Mouse (Mus musculus) v-Abl transformed pro-B cells (cell line): ENCODE measurements at regions not wholly inside any gene's neighbourhood (a gene's known extent, or its start where the extent isn't known, plus 50 kb on each side); places are given as distances from the start of the nearest gene placed in this dataset.

Source experiments
- in situ Hi-C, 2 experiments: fragments of 400-800 bp; cut with MboI; formaldehyde crosslinking; loops; one replicate each; pipeline ENCODE4 v1.15.1; 2025; ENCODE audit not compliant: unreplicated experiment in 2 of 2

DNA sequence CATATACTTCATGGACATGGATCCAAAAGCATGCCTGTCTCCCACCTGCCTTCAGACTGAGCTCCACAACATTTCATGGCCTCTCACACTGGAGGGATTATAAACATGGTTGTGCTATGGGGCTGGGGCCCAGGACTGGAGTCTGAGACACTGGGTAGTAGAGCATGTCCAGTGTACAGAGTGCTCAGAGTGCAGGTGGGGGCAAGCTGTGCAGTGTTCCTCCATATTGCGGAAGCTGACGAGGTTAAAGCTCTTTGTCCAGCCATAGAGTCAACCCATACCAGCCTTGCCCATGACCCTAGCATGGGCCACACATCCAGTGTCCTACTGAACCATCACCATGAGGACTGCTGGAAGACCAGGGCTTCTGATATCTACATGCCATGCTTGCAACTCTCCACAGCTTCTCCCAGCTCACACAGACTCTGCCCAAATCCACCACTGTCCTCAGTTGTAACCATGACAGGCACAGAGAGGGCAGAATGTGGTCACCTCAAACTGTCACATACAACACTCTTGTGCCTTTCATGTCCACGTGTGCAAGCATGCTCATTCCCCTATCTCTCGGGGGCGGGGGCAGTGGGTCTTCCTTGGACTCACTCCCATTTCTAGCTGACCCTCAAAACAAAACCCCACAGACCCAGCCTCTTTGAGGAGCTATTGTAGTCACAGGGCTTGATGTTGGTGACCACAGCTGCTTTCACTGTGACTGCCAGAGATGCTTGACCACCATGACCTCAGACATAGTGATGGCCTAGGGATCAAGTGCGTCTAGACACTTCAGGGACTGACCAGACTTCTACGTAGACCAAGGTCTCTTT lies 55.9 kb downstream of the Tmem121 start:
- in situ Hi-C loops: no loop called here

DNA sequence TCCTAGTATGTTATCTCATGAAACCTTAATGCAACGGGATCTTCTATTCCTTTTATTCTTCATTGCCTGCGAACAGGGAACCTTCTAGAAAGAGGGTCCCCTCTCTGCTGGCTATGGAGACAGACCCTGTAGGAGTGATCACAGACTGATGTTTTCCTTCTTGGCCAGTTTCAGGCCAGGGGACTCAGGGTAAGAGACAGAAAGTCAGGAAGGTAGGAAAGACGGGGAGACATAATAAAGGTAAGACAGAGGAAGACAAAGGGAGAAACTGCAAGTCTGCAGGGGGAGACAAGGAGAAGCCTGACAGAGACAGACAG lies 56.4 kb downstream of the Tmem121 start:
- in situ Hi-C loops: no loop called here

DNA sequence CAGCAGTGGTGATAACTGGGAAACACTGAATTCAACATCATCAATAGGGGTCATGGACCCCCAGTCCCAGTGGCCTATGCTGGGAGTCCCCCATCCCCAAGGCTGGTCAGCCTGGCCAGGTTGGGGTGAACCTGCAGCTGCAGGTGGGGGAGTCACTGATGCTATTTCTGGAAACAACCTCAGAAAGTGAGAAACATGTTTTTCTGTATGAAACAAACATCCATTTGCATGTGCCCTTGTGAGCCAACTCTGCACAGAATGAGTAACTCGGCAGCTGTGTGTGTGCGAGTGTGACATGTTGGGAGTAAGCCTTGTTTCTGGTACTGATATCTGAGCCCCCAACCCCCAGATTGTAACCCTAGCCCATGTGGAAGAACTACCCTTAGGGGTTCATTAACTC lies 59.0 kb downstream of the Tmem121 start:
- in situ Hi-C loops: no loop called here

DNA sequence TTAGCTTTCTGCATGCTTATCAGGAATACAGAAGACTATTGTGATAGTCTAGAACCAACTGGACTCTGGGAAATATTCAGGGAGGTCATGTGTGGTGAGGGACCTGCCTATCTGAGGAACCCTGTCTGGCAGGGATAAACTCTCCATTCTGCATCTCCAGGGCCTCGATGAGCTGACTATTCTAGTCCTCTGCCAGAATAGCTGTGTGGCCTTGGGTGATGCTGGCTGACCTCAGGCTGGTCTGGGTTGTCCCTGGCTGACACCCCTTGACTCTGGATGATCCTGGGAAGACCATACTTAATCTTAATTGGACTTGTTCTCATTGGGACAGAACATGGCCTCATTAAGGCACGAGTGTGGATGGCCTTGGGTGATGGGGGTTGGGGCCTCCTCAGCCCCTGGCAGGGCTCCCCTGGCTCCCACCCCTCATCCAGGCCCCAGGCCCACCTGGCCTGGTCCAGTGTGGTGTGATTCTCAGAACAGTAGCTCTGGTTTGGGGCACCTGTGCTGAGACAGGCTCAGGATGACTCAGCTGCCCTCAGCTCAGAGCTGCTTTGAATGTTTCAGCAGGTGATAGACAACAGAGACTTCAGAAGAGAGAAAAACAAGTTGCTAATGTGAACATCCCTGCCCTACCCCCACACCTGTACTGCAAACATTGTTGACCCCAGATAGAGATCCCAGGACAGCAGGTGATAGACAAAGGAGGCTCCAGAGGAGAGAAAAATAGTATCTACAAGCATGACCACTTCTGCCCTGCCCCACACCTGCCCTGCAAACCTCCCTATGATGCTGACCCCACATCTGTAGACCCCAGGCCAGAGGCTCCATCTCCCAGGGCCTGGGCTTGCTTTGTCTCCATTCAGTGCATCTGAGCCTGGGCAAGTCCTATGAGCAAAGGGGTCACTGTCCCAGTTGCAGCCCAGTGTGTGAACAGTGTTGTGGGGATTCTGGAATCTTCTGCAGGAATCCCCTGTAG lies 68.0 kb downstream of the Tmem121 start:
- in situ Hi-C loops: loop anchor here (5.0 kb wide), 2 partner anchors 34 to 39 kb away; no protein-coding TSS in a partner anchor

DNA sequence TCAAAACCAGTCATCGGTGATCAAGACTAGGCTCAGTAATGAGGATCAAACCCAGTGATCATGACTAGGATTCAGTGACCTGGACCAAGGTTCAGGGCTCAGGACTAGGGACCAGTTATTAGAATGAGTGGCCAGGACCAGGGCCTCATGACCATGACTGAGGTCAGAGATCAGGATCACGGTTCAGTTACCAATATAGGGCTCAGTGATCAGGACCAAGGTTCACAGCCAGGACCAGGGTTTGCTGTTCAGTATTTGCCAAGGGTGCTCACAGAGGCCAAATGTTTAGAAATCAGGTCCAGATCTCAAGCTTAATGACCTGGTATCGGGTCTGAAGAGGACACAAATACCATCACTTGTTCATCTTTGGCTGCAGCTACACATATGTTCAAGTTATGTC lies 69.6 kb downstream of the Tmem121 start:
- in situ Hi-C loops: no loop called here

DNA sequence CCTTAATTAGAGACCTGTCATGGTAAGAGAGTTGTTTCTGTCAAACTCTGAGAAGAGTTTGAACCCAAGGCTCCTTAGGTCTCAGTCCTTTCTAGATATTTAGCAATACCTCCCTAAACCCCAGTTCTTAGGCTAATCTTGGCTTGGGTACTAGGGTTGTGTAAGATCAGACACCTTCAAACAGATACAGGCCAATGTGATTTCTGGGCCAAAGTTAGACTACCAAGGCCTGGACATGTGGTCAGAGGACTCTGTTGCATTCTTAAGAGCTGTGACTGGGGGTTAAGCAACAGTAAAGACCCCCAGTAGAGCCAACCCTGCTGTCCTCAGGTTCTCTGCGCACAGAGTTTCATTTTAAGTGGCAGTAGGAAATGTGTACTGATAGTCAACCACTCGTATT lies 70.9 kb downstream of the Tmem121 start:
- in situ Hi-C loops: no loop called here

DNA sequence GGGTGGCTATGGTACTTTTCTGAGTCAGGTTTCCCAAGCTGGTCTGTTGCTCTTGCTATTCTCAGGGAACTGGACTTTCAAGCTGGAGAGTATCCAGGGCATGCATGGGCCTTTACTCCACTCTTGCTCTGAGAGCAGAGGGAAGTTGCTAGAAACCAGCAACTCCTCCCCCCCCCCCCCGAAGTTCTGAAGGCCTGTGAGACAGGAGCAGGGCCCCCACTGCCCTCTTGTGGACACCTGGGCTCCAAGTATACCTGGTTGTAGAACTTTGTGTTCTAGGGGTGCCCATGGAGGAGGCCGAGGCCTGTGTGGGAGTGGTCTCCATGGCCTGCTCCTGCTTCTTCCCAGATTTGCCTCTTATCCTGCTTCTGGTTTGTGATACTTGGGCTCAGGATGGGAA lies 71.5 kb downstream of the Tmem121 start:
- in situ Hi-C loops: no loop called here

DNA sequence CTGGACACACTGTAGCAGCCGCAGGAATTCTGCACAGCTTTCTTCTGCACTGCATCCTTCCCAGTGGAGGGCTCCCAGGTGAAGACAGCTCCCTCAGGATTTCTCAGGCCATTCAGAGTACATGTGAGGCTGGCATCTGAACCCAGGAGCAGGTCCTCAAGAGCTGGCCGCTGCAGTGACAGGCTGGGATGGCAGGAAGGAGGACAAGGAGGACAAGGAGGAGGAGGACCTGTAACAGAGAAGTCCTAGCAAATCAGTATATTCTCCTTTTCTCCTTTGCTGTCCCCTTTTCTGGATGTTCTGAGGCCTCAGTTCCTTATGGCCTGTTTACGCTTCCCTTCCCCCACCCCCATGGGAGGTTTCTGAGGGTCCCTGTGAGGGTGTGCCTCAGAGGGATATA lies 73.7 kb downstream of the Tmem121 start:
- in situ Hi-C loops: no loop called here

DNA sequence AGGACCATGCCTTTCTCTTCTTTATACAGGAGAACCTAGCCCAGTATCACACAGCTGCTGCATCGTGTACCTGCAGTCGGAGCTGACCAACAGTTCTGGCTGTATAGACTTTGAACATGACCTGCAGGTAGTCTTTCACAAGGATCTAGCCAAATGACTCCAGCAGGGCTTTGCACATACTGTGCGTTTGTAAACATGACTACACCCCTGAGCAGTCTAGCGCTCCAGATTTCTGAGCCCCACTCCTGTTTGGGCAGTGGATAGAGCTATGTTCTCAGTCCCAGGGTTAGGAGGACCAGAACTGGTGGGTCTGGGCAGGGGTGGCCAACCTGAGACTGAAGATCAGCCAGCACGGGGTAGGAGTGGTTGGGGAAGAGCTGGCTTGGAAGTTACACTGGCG lies 74.6 kb downstream of the Tmem121 start:
- in situ Hi-C loops: no loop called here

DNA sequence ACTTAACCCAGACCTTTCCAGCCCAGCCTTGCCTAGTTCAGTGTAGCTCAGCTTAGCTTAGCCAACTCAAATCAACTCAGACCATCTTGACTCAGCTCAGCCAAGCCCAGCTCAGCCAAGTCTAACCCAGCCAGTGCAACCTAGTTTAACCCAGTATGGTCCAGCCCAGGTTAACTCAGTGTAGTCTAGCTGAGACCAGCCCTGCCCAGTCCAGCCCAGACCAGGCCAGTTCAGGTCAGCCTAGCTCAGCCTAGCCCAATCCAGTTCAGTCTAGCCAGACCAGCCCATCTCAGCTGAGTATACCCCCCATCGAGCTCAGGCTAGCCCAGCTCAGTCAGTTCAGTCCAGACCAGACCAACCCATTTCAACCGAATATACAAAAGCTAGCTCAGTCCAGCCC lies 90.2 kb downstream of the Tmem121 start:
- in situ Hi-C loops: no loop called here

DNA sequence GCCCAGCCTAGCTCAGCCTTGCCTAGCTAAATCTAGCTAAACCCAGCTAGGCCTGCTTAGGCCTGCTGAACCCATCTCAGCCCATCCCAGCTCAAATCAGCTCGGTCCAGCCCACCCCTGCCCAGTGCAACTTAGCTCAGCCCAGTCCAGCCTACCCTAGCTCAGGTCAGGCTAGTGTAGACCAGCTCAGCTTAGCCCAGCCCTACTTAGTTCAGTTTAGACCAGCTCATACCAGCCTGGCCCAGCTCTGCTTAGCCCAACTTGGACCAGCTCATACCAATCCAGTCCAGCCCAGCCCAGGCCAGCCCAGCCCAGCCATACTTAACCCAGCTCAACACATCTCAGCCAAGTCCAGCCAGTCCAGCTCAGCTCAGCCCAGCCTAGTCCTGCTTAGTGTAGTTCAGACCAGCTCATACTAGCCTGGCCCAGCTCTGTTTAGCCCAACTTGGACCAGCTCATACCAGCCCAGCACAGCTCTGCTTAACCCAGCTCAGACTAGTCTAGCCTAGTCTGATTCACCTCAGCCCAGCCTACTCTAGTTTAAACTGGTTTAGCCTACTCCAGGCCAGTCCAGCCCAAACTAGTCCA lies 90.7 kb downstream of the Tmem121 start:
- in situ Hi-C loops: no loop called here

DNA sequence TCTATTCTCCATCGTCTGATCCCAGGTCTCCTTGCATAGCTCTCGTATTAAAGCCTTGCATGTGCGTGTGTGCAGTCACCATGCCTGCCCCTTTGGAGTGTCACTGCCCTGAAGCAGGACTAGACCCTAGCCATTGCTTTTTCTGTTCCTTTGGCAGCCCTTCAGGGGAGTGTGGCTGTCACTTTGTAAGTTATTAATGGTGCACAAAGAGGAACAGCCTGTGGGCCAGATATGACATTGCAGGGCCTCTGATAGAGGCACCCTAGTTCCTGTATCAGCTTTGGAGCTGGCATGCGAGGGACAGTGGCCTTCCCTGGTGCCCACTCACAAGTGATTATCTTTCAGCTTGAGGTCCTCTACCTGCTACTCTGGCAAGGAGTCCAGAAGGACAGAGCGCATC lies 92.0 kb downstream of the Tmem121 start:
- in situ Hi-C loops: no loop called here

DNA sequence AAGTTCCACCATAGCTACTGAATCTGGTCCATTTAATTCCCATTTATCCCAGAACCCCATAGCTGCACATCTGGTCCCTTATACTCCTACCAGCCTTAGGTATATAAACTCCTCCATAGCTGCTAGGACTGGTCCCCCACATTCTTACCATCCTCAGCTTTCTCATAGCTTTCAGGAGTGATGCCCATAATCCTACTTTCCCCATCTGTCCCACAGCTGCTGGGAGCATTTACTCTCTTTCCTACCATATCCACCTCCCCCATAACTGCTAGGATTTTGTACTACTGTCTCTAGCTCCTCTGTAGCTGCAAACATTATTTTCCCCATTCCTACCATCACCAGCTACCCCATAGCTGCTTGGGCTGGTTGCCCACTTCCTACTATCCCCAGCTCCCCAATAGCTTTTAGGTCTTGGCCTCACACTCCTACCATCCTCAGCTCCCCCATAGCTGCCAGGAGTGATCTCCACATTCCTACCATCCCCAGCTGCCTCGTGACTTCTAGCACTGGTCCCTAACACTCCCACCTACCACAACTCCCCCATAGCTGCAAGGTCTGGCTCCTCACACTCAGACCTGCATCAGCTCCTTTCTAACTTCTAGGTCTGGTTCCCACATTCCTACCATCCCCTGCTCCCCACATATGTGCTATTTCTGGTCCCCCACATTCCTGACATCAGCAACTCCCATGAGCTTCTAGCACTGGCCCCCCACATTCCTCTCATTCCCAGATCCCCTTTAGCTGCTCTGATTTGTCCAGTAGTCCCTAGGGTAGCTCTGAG lies 106.5 kb downstream of the Tmem121 start:
- in situ Hi-C loops: loop anchor here in 1 of 2 experiments (5.0 kb wide), 1 partner anchor 40 kb away; no protein-coding TSS in a partner anchor

DNA sequence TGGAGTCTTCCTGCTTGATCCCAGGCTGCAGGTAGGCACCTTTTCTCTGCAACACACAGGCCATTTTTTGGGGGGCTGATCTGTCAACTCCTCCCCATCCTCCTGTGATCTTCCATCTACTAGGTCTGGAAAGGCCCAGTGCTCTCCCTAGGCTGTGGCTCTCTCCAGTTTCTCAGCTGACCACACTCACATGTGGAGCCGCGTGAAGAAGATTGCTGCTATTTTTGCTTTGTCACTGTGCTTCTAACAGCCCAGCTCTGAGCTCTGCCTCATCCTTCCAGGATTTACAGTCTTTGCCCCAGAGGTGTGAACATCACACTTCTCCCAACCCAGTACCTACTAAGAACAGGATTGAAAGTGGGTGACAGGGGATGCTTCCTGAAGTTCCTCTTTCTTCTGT lies 110.2 kb downstream of the Tmem121 start:
- in situ Hi-C loops: no loop called here

DNA sequence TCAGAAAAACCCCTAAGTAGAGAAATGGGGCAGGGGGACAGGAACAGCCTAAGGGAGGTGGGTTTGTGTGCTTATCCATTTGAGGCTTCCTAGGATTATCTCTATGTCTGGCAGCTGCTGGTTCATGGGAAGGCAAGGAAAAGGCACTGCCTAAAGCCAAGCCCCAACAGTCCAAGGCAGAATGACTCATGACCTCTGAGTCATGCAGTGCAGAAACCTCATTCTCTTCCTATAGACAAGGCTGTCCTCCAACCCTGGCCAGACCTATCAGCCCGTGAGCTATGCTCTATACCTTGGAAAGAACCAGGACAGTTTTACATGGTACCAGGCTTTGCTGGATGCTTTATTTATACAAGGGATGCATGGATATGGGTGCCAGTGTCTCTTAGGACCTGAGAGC lies 120.2 kb downstream of the Tmem121 start:
- in situ Hi-C loops: loop anchor here in 1 of 2 experiments (10.0 kb wide), 3 partner anchors 81 to 279 kb away; partner anchors contain the start of gene Adam6b

DNA sequence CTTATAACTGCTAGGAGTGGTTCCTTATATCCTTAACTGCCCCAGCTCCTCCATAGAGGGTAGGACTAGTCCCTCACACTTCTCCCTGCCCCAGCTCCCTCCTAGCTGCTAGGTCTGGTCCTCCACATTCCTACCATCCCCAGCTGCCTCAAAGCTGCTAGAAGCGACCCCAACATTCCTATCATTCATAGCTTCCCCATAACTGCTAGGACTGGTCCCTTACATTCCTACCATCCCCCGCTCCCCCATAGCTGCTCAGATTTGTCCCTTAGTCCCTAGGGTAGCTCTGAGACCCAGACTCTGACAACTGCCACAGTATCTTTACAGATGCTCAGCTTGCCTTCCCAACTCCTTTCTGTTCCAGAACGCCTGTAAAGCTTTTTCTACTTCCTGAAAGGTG lies 127.6 kb downstream of the Tmem121 start:
- in situ Hi-C loops: no loop called here

DNA sequence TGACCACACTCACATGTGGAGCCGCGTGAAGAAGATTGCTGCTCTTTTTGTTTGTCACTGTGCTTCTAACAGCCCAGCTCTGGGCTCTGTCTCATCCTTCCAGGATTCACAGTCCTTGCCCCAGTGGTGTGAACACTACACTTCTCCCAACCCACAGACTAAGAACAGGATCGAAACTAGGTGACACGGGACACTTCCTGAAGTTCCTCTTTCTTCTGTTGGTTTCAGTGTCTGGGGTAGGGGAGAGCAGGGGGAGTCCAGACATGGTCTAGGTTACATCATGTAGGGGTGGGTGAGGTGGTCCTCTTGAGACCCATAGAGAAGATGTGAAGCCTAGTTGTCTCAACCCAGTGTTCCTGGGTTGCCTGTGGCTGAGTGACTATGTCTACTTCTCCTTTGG lies 128.9 kb downstream of the Tmem121 start:
- in situ Hi-C loops: no loop called here

DNA sequence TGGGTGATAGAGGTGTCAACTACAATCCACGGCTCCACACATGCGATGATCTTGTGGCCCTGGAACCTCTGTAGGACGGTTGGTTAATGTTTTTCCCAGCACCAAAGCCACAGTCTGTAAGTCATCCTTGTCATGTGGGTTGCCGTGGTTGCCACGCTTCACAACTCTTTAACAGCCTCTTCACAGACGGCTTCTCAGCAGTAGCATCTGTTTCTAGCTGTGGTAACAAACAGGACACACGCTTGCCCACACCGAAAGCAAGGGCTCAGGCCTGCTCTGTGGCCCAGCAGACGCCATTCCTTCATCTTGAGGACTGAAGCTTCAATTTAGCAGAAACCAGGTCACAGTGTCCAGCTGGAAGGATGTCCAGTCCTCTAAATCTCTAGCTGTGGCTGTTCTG lies 135.4 kb downstream of the Tmem121 start:
- in situ Hi-C loops: no loop called here

DNA sequence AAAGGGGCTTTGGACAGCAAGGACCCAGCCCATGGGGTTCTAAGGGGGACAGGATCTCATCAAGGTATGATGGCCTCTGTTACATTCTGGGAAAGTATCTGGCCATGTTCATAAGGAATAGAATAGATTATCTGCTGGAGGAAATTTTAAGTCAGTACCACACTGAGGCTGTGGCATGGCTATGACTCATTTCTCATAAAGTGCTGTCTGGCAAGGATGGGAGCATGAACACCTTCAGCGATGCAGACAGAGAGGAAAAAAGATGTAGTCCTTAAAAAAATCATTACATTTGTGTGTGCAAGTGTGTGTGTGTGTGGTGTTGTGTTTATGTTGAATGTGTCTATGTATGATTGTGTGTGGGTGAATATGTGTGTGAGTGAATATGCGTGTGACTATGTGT lies 136.4 kb downstream of the Tmem121 start:
- in situ Hi-C loops: no loop called here

DNA sequence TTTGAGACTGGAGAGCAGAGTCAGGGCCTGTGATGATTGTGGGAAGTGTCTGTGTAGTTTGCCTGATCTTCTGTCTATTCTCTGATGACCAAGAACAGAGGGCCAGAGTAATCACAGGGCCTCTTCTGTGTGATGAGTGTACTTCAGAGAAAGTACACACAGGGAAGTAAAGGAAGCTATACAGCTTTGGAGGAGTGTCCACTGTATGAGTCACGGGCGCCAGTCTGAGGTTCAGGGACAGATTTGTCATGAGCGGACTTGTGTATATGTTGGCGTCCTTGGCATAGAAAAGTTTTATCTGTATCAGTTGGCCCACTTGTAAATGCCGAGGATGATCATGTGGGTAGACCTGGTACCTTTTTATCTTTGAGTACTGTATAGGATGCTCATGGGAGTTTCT lies 142.1 kb downstream of the Tmem121 start:
- in situ Hi-C loops: no loop called here
